Mouse (Mus musculus) intestine, embryonic 16.5 days (tissue): Measurements from ENCODE around the gene Tmem183a. TPM values are rescaled to one million over a fixed set of nuclear protein-coding genes. Genes with fewer than 3 reads are reported as not detected.

Source experiments
- ATAC-seq: fragments of 200-750 bp; cut with Nextera tagmentation; 2 replicates; pipeline ENCODE4 v1.8.0; 2017; ENCODE audit warnings: moderate TSS enrichment, moderate library complexity
- H3K27ac ChIP-seq: fragments of 300-500 bp; sonication (generic); 2 replicates; pipeline ENCODE4 v1.5.1; 2014; ENCODE audit warnings: mild to moderate bottlenecking, low read length
- H3K27me3 ChIP-seq: fragments of 300-500 bp; sonication (generic); replicated peaks from 2 replicates; pipeline ENCODE4 v1.6.1; 2014; ENCODE audit warnings: low read length, control low read depth, mixed read lengths; ENCODE audit not compliant: control insufficient read depth, insufficient read depth
- H3K36me3 ChIP-seq: fragments of 300-500 bp; sonication (generic); 2 replicates; pipeline ENCODE4 v1.6.1; 2014; ENCODE audit warnings: low read length, control low read depth; ENCODE audit not compliant: control insufficient read depth, insufficient read depth
- H3K4me1 ChIP-seq: fragments of 300-500 bp; sonication (generic); 2 replicates; pipeline ENCODE4 v1.6.1; 2014; ENCODE audit warnings: low read length, control low read depth, mixed read lengths; ENCODE audit not compliant: control insufficient read depth, insufficient read depth
- H3K4me2 ChIP-seq: fragments of 300-500 bp; sonication (generic); 2 replicates; pipeline ENCODE4 v1.6.1; 2014; ENCODE audit warnings: low read depth, low read length, control low read depth
- H3K4me3 ChIP-seq: fragments of 300-500 bp; sonication (generic); 2 replicates; pipeline ENCODE4 v1.5.1; 2014; ENCODE audit warnings: mild to moderate bottlenecking, low read length
- H3K9ac ChIP-seq: fragments of 300-500 bp; sonication (generic); 2 replicates; pipeline ENCODE4 v1.6.1; 2014; ENCODE audit warnings: low read depth, low read length
- H3K9me3 ChIP-seq: fragments of 300-500 bp; sonication (generic); 2 replicates; pipeline ENCODE4 v1.6.1; 2016; ENCODE audit warnings: low read length, control low read depth; ENCODE audit not compliant: control insufficient read depth
- WGBS: fragments of 180-500 bp; shearing (Covaris S2); extraction: QIAGEN DNeasy Blood & Tissue Kit; methylation state at CpG from one replicate; pipeline ENCODE4 v1.1.7; 2014; 5-methylcytosine and 5-hydroxymethylcytosine counted together
- polyA plus RNA-seq: library from polyadenylated mRNA; unstranded; fragments of >200 nt; fragmentation: Nextera tagmentation; extraction: Ambion mirVana; gene quantifications from 2 replicates; pipeline ENCODE4 v1.2.1, GENCODE M21; 2015

Tmem183a gene
- polyA plus RNA-seq, 1 experiment from 2014 or later = 88.6 TPM

- 95% methylated on average over 3 of the region's 3 CpGs for WGBS
- H3K4me2 ChIP-seq = no peak overlapping the region
- no peak for ATAC-seq
- no peak overlapping the region for H3K27ac ChIP-seq
- H3K4me1 ChIP-seq = no peaks in the 10 kb centered on the region
- H3K36me3 ChIP-seq = no peaks in the 10 kb centered on the region
- H3K4me3 ChIP-seq = no peak overlapping the region
- no peaks in the 10 kb centered on the region for H3K9me3 ChIP-seq
- no peaks in the 10 kb centered on the region for H3K27me3 ChIP-seq
- H3K9ac ChIP-seq = no peak overlapping the region
These were observed 51.0 kb downstream of the Tmem183a start for GRCm38 (mm10) chr1:134310729-134311128.

- 84% methylated on average over 2 of the region's 2 CpGs for WGBS
- no peaks in the 10 kb centered on the region for H3K9me3 ChIP-seq
- no peak overlapping the region for H3K9ac ChIP-seq
- H3K4me2 ChIP-seq = no peak overlapping the region
- no peaks in the 10 kb centered on the region for H3K27me3 ChIP-seq
- no peaks in the 10 kb centered on the region for H3K36me3 ChIP-seq
- H3K27ac ChIP-seq = no peak overlapping the region
- H3K4me3 ChIP-seq = no peak overlapping the region
- no peak for ATAC-seq
- no peaks in the 10 kb centered on the region for H3K4me1 ChIP-seq
These were observed 51.5 kb downstream of the Tmem183a start for GRCm38 (mm10) chr1:134310291-134310690.

DNA sequence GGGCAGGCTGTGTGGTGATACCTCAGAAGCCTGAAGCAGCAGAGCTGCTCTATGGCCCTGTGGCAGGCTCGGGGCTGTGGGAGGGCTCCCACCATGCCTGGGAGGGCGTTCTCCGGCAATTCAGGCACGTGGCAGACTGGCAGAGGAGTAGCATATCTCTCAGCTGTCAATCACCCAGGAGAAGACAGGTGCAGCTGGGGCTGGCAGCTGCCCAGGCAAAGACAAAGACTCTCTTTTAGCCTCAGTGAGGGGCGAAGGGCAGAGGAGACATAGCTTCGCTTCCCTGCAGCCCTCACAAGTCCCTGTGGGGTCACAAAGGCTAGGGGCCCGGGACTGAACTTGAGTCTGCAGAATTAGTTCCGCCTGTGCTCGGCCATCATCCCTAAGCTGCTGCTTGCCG is 54.4 kb downstream of the Tmem183a start:
- Histone ChIP-seq H3K36me3 (no peaks in the 10 kb centered on the region), H3K4me2 (no peak overlapping the region), H3K4me3 (no peak overlapping the region), H3K4me1 (peaks cover 2% of the 10 kb centered on the region; the same call in 1 of the 2 replicates), H3K27me3 (no peaks in the 10 kb centered on the region), H3K27ac (no peak overlapping the region), H3K9me3 (no peaks in the 10 kb centered on the region), H3K9ac (no peak overlapping the region)
- peak; percentile 21; the same call in 1 of the 2 replicates for ATAC-seq
- WGBS = 76% methylated on average over 10 of the region's 10 CpGs

- ATAC-seq = no peak
- no peaks in the 10 kb centered on the region for H3K27me3 ChIP-seq
- H3K4me2 ChIP-seq = no peak overlapping the region
- peaks cover 2% of the 10 kb centered on the region; the same call in 1 of the 2 replicates for H3K4me1 ChIP-seq
- no peak overlapping the region for H3K9ac ChIP-seq
- no peak overlapping the region for H3K27ac ChIP-seq
- 94% methylated on average over 9 of the region's 9 CpGs for WGBS
- H3K4me3 ChIP-seq = no peak overlapping the region
- H3K9me3 ChIP-seq = no peaks in the 10 kb centered on the region
- H3K36me3 ChIP-seq = no peaks in the 10 kb centered on the region
These were observed 56.8 kb downstream of the Tmem183a start for GRCm38 (mm10) chr1:134304940-134305339.

GRCm38 (mm10) chr1:134302568-134303238 is 59.1 kb downstream of the Tmem183a start:
- H3K27me3 ChIP-seq = 0 out of 2 replicates have a peak, but pooled peaks cover 6% of the 10 kb centered on the region

GRCm38 (mm10) chr1:134298636-134299411 is 63.0 kb downstream of the Tmem183a start:
- Histone ChIP-seq H3K27ac (no peak overlapping the region), H3K9me3 (no peaks in the 10 kb centered on the region; the same call in 1 of the 2 replicates), H3K4me3 (peak overlapping the region; percentile 59), H3K9ac (peak overlapping the region; percentile 75), H3K4me1 (peaks cover 16% of the 10 kb centered on the region; the same call in 1 of the 2 replicates), H3K27me3 (0 out of 2 replicates have a peak, but pooled peaks cover 7% of the 10 kb centered on the region), H3K4me2 (peak overlapping the region; percentile 99), H3K36me3 (no peaks in the 10 kb centered on the region)
- 7% methylated on average over 51 of the region's 59 CpGs for WGBS
- ATAC-seq = peak; percentile 71

More at GRCm38 (mm10) chr1:134302568-134303238, 59.1 kb downstream of the Tmem183a start:
- 42% methylated on average over 8 of the region's 8 CpGs for WGBS
- Histone ChIP-seq H3K4me3 (no peak overlapping the region), H3K9ac (no peak overlapping the region), H3K9me3 (no peaks in the 10 kb centered on the region), H3K4me1 (peaks cover 11% of the 10 kb centered on the region; the same call in 1 of the 2 replicates), H3K36me3 (no peaks in the 10 kb centered on the region), H3K27ac (peak overlapping the region; percentile 75), H3K4me2 (no peak overlapping the region)
- no peak for ATAC-seq

GRCm38 (mm10) chr1:134297265-134297664 is 64.5 kb downstream of the Tmem183a start:
- WGBS = 91% methylated on average over 8 of the region's 8 CpGs
- no peaks in the 10 kb centered on the region; the same call in 1 of the 2 replicates for H3K9me3 ChIP-seq
- no peak overlapping the region for H3K4me2 ChIP-seq
- H3K36me3 ChIP-seq = no peaks in the 10 kb centered on the region
- H3K27me3 ChIP-seq = 0 out of 2 replicates have a peak, but pooled peaks cover 7% of the 10 kb centered on the region
- H3K4me1 ChIP-seq = peaks cover 25% of the 10 kb centered on the region; the same call in 1 of the 2 replicates
- no peak overlapping the region for H3K27ac ChIP-seq
- no peak overlapping the region for H3K9ac ChIP-seq
- H3K4me3 ChIP-seq = no peak overlapping the region
- no peak for ATAC-seq

Other genes starting within 250 kb of the Tmem183a start
- gene Chil1, start 179.8 kb downstream of the Tmem183a start, polyA plus RNA-seq = 0.43 and 0.57 TPM in 2 replicates
- gene Mybph, start 168.5 kb downstream of the Tmem183a start, polyA plus RNA-seq = 0.17 and 0.24 TPM in 2 replicates
- 6.8 and 8.2 TPM in 2 replicates for gene Adora1, start 126.5 kb downstream of the Tmem183a start, polyA plus RNA-seq
- 0.32 TPM in 2 replicates for gene Myog, start 72.0 kb downstream of the Tmem183a start, polyA plus RNA-seq
- gene Ppfia4, start 29.1 kb downstream of the Tmem183a start, polyA plus RNA-seq = 4.6 and 4.7 TPM in 2 replicates
- 0.07 TPM in 1 of 2 replicates, not detected in the other for gene 4933406M09Rik, start 24.0 kb upstream of the Tmem183a start, polyA plus RNA-seq
- 32.3 and 38.6 TPM in 2 replicates for gene Cyb5r1, start 43.6 kb upstream of the Tmem183a start, polyA plus RNA-seq
- gene Adipor1, start 53.4 kb upstream of the Tmem183a start, polyA plus RNA-seq = 78.7 and 82.8 TPM in 2 replicates
- 19.0 and 20.5 TPM in 2 replicates for gene Klhl12, start 93.6 kb upstream of the Tmem183a start, polyA plus RNA-seq
- gene Rabif, start 132.7 kb upstream of the Tmem183a start, polyA plus RNA-seq = 37.6 and 41.2 TPM in 2 replicates
- not detected in 2 replicates for gene Mgat4e, start 187.7 kb upstream of the Tmem183a start, polyA plus RNA-seq
- gene Kdm5b, start 198.2 kb upstream of the Tmem183a start, polyA plus RNA-seq = 25.4 and 26.3 TPM in 2 replicates